Mouse (Mus musculus) erythroblast, embryonic 14.5 days (primary cell): ENCODE data around the gene Rcc1l. TPM values are rescaled to one million over a fixed set of nuclear protein-coding genes. Genes with fewer than 3 reads are reported as not detected.
A peak's percentile ranks its signal among the peaks of the same experiment; 100 is the strongest.

Experiments
- H3K27me3 ChIP-seq: 2 replicates; pipeline ENCODE4 v1.6.1; 2012; ENCODE audit warnings: inconsistent platforms; ENCODE audit not compliant: control insufficient read depth
- H3K36me3 ChIP-seq: 2 replicates; pipeline ENCODE4 v1.6.1; 2012; ENCODE audit warnings: mild to moderate bottlenecking, inconsistent platforms; ENCODE audit not compliant: control insufficient read depth
- H3K4me1 ChIP-seq: 2 replicates; pipeline ENCODE4 v1.6.1; 2012; ENCODE audit warnings: inconsistent platforms; ENCODE audit not compliant: control insufficient read depth
- H3K4me3 ChIP-seq: replicated peaks from 2 replicates; pipeline ENCODE3; 2012; ENCODE audit warnings: moderate library complexity, mild to moderate bottlenecking, inconsistent platforms
- H3K9me3 ChIP-seq: 2 replicates; pipeline ENCODE4 v1.6.1; 2012; ENCODE audit warnings: low read length, inconsistent platforms, mixed read lengths; ENCODE audit not compliant: control insufficient read depth
- GATA1 ChIP-seq: IDR thresholded peaks from 2 replicates; pipeline ENCODE4 v1.6.1; 2012; ENCODE audit warnings: low read length, inconsistent platforms, mixed read lengths
- TAL1 ChIP-seq: IDR thresholded peaks from 3 replicates; pipeline ENCODE4 v1.6.1; 2012; ENCODE audit warnings: low read length, inconsistent platforms, mixed read lengths
- polyA plus RNA-seq: library from polyadenylated mRNA; stranded (reverse); fragments of >175 nt; gene quantifications from 2 replicates; pipeline ENCODE4 v1.2.3, GENCODE M21; 2012

Gene Rcc1l
- polyA plus RNA-seq, result 0.21 and 0.41 TPM in 2 replicates

DNA sequence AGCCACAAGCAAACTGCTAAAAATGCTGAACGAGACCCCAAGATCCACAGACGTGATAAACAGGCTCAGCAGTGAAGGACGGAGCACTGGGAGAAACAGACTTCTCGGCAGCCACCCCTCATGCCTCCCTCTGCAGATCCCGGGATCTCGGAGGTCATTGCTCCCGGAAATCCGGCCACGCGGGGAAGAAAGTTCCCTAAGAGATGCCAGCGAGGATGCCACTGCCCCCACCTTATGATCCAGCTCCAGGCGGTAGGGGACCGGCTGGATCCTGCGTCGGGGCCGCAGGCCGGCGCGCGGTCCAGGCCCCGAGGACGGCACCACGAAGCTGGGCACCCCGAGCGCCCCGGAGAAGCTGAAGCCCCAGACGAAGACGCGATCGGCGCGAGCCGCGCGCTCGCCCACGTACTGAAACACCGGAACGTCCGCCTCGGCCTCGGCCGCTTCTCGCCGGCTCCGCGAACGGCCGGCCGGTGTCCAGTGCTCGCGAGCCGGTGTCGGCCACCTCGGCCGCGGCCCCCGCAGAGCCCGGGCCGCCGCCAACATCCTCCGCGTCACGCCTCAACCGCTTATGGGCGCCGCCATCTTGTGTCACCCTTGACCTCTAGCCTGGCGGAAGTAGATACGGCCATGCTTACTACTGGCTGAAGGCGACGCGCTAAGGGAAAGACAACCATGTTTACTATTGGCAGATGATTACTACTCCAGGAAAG, at the start of gene Rcc1l:
Gene Rcc1l (minus strand): TSS at position 606 of the 713 bp plus-strand sequence.
- peak within 1 kb of the TSS; percentile 81 for H3K4me3 ChIP-seq

GRCm38 (mm10) chr5:134225110-134225901, 48.7 kb upstream of the Rcc1l start:
- no peaks in the 10 kb centered on the region for H3K36me3 ChIP-seq

More for the DNA sequence above, at the start of gene Rcc1l:
- Histone ChIP-seq H3K36me3 (peaks cover 17% of the 10 kb centered on the region), H3K4me1 (peaks cover 45% of the 10 kb centered on the region), H3K27me3 (no peaks in the 10 kb centered on the region), H3K9me3 (no peaks in the 10 kb centered on the region)
- no peak for TF ChIP-seq TAL1
- peak; percentile 64; the same call in 1 of the 2 replicates for TF ChIP-seq GATA1

DNA sequence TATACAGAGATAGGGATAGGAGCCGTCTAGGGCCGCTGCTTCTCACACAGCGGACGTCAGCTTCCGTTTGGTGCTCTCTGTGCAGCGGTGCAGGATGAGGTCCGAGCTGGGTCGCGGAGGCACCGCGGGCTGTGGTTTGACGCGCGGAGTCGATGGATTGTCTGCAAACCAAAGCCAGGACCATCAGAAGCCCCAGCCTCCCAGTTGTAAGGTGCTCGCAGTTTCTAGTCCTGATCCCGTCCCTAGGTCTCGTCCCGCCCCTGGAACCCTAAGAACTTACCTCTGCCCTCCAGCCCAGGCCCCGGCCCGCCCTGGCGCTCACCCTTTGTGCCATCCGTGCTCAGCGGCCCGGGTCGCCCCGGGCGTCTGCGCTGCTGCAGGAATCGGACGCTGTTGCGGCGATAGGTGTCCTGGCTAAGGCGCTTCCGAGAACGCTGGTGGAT, 45.2 kb upstream of the Rcc1l start:
- TF ChIP-seq TAL1 (no peak), GATA1 (no peak)
- Histone ChIP-seq H3K4me3 (no peak overlapping the region), H3K4me1 (peaks cover 4% of the 10 kb centered on the region; the same call in 1 of the 2 replicates), H3K36me3 (no peaks in the 10 kb centered on the region), H3K27me3 (peaks cover 26% of the 10 kb centered on the region), H3K9me3 (peaks cover under 1% of the 10 kb centered on the region; the same call in 1 of the 2 replicates)

More at GRCm38 (mm10) chr5:134225110-134225901, 48.7 kb upstream of the Rcc1l start:
- Histone ChIP-seq H3K9me3 (no peaks in the 10 kb centered on the region), H3K27me3 (peaks cover 26% of the 10 kb centered on the region), H3K4me1 (peaks cover 4% of the 10 kb centered on the region; the same call in 1 of the 2 replicates), H3K4me3 (no peak overlapping the region)
- no peak for TF ChIP-seq GATA1
- TF ChIP-seq TAL1, result no peak

DNA sequence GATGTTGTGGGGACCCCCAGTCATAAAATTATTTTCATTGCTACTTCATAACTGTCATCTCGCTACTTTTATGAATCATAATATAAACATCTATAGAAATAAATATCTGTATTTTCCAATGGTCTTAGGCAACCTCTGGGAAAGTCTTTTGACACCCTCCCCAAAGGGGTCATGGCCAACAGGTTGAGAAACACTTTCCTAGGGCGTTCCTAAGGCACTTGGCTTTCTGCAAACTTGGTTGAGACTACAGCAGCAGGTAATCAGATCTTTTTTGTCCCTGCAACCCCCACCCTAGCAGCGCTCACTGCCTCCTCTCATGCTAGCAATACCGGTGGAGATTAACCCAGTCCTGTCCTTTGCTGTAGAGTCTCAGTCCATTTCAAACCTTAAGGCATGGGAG, 44.7 kb upstream of the Rcc1l start:
- no peaks in the 10 kb centered on the region for H3K36me3 ChIP-seq
- H3K9me3 ChIP-seq, result peaks cover 3% of the 10 kb centered on the region; the same call in 1 of the 2 replicates
- H3K4me3 ChIP-seq, result no peak overlapping the region
- H3K27me3 ChIP-seq, result peaks cover 26% of the 10 kb centered on the region
- peaks cover 4% of the 10 kb centered on the region; the same call in 1 of the 2 replicates for H3K4me1 ChIP-seq
- TF ChIP-seq TAL1 (no peak), GATA1 (no peak)

DNA sequence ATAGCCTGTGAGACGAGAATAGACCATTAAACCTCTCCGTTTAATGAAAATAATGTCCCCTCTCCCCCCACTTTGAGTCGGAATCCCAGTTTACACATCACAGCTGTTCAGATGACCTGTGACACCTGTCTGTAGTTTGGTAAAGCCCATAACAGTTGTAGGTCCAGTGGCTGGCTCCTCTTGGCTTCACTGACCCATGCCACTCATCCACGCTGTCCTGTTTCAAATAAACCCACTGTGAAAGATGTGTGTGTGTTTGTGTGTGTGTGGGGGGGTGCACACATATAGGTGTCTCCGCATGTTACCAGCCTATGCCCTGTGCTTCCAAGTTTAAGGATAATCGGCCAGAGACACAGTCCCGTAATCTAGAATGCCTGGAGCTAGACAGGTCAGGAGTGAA, 41.3 kb upstream of the Rcc1l start:
- peaks cover 20% of the 10 kb centered on the region for H3K27me3 ChIP-seq
- H3K9me3 ChIP-seq, result peaks cover 3% of the 10 kb centered on the region; the same call in 1 of the 2 replicates

DNA sequence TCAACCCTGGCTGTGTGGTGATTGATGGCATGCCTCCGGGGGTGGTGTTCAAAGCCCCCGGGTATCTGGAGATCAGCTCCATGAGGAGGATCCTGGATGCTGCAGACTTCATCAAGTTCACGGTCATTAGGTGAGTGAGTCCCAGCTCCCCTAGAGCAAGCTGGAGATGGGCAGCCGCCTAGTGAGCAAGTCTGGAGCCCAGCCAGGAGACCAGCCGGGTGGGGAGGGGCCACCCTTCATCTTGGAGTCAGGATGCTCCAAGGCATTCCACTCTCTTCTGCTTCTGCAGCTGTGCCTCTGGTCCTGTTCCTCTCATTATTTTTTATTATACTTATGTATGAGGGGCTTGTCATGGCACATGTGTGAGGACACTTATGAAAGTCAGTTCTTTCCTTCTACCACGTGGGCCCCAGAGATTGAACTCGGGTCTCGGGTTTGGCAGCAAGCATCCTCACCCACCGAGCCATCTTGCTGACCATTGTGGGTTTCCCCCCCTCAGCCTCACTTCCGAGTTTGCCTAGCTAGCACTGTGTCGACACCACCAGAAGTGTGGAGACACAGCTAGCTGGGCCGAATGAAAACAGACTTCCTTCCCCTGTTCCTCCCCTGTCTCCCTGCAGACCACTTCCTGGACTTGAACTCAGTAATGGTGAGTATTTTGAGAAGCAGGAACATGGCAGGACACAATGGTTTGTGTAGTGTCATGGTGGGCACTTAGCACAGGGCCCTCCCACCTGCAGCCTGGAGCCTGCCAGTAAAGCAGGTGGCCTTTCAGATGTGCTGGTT, 37.6 kb upstream of the Rcc1l start:
- Histone ChIP-seq H3K27me3 (no peaks in the 10 kb centered on the region), H3K9me3 (peaks cover 3% of the 10 kb centered on the region; the same call in 1 of the 2 replicates), H3K4me1 (no peaks in the 10 kb centered on the region), H3K36me3 (no peaks in the 10 kb centered on the region), H3K4me3 (no peak overlapping the region)
- TF ChIP-seq TAL1 (no peak), GATA1 (no peak)

More for the DNA sequence above, 41.3 kb upstream of the Rcc1l start:
- Histone ChIP-seq H3K4me1 (0 out of 2 replicates have a peak, but pooled peaks cover 2% of the 10 kb centered on the region), H3K36me3 (no peaks in the 10 kb centered on the region), H3K4me3 (no peak overlapping the region)
- TF ChIP-seq GATA1 (no peak), TAL1 (no peak)

DNA sequence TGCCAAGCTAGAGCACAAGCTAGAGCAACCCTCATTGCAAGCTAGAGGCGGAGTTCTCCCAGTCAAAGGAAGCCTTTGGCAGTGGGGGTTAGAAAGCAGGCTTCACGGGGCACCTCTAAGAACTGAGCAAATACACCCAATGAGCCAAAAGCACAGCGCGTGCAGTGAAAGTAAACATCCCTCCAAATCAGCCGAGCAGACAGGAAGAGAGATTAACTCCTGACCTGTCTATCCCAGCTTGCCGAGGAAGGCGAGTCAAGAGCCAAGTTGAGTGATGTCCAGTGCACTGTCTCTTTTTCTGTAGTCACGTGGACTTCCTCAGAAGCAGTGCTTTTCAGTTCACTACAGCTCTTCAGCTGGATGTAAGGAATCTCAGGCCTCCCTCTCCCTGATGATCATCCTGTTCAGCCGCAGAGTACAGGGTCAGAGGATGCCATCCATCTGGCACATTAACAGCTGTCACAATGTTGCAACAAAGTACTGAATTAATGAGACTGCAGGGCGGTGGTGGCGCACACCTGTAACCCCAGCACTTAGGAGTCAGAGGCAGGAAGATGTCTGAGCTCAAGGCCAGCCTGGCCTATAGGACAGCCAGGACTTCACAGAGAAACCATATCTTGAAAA, 33.5 kb upstream of the Rcc1l start:
- Histone ChIP-seq H3K4me1 (no peaks in the 10 kb centered on the region), H3K4me3 (no peak overlapping the region), H3K36me3 (no peaks in the 10 kb centered on the region), H3K27me3 (no peaks in the 10 kb centered on the region), H3K9me3 (0 out of 2 replicates have a peak, but pooled peaks cover 3% of the 10 kb centered on the region)
- TF ChIP-seq GATA1 (no peak), TAL1 (no peak)

- Histone ChIP-seq H3K4me3 (no peak overlapping the region), H3K27me3 (no peaks in the 10 kb centered on the region), H3K36me3 (peaks cover 7% of the 10 kb centered on the region), H3K9me3 (0 out of 2 replicates have a peak, but pooled peaks cover 3% of the 10 kb centered on the region), H3K4me1 (no peaks in the 10 kb centered on the region)
- TF ChIP-seq TAL1, result no peak
- TF ChIP-seq GATA1, result no peak
Observed at GRCm38 (mm10) chr5:134206721-134207120, 30.1 kb upstream of the Rcc1l start.
